Mouse (Mus musculus): Measurements from ENCODE around the gene St7.

Gene St7

GRCm38 (mm10) chr6:17943877-17944617, 251.3 kb downstream of the St7 start:
- in situ Hi-C loops (cut with MboI, MseI), result no loop called here

GRCm38 (mm10) chr6:17946456-17946855, 253.7 kb downstream of the St7 start:
- in situ Hi-C loops (cut with MboI, MseI), result no loop called here

DNA sequence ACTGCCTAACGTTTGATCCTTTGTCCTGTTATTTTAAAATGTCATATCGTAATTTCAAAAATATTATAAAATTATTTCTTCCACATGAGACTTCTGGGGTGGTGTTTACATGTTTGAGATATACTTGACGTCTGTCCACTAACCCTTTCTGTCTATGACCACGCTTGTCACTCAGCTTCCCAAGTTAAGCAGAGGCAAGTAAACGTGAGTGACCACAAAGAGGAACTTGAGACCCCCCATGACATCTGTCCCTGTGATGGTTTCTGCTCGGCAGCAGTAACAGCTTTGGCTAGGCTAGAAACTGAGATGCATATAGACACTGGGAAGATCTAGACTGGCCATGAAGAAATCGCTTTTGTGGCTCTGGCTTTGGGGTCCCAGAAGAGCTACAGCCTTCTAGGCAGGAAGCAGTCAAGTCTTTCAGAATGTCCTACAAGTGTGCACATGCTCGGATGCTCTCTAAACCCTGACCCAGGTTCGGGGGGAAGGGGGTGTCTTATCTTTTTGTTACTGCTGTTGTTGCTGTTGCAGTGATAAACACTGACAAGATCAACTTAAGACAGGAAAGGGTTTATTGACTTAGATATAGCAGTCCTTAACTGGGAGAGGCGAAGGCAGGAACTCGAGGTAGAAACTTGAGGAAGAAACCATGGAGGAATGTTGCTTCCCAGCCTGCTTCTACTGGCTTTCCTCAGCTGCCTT, 254.5 kb downstream of the St7 start:
- in situ Hi-C loops (cut with MboI, MseI), result no loop called here

- in situ Hi-C loops (cut with MboI, MseI), result no loop called here
Measured at GRCm38 (mm10) chr6:17949103-17949502, 256.4 kb downstream of the St7 start.

- in situ Hi-C loops (cut with MboI, MseI), result no loop called here
Measured at GRCm38 (mm10) chr6:17951779-17952178, 259.0 kb downstream of the St7 start.

DNA sequence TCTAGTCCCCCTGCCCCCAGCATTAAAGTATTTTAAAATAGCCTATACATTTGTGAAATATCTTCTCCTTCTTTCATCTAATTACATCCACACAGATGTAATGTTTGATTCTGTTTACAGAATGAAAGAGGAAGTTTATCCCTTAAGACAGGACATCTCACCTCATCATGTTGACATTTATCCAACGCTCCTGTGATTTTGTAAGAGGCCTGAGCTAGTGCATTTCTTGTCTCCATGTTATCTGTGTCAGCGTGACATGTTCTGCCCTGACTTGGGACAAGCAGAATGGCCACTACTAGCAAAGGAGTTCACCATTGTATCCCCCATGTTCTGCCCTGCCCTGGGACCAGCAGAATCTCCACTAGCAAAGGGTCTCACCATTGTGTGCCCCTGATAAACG, 270.7 kb downstream of the St7 start:
- in situ Hi-C loops (cut with MboI, MseI), result no loop called here

GRCm38 (mm10) chr6:17968467-17969144, 275.9 kb downstream of the St7 start:
- in situ Hi-C loops (cut with MboI, MseI), result no loop called here

- in situ Hi-C loops (cut with MboI, MseI), result no loop called here
Measured at GRCm38 (mm10) chr6:17969815-17970214, 277.1 kb downstream of the St7 start.

DNA sequence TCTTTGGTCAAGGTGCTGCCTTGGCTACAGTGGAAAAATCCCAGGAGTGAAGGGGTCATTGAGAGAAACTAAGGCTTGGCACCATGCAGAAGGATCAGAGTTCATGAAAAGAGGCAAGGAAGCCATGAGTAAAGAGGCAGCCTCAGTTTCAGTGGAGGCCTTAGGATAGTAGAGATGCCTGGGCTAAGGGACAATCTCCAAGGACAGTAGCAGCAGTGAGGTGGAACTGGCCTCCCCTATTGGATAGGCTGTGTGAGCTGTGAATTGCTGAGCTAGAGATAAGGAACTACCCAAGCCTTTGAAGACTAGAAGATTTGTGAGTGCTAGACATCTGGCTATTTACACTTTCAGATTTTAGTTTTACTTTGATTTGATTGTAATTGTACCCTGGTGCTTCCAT, 278.7 kb downstream of the St7 start:
- in situ Hi-C loops (cut with MboI, MseI), result no loop called here

DNA sequence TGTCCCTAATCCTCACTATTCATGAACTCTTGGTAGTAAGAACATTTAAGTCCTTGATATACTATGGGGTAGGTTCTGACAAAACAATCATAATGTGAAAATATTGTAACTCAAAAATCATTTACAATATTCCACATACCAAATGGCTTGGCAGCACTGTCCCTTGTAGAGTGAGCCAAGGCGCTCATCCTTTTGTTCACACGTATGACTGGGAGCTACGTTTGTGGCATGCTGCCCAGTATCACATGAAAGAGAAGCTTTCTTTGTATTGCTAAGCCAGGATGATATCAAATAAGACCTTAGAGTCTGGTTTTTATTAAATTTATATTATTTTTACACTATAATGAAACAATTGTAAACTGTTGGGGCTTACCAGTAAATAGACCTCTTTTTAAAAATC, 281.7 kb downstream of the St7 start:
- in situ Hi-C loops (cut with MboI, MseI), result no loop called here

- in situ Hi-C loops (cut with MboI, MseI), result no loop called here
Measured at GRCm38 (mm10) chr6:17977165-17977564, 284.4 kb downstream of the St7 start.

DNA sequence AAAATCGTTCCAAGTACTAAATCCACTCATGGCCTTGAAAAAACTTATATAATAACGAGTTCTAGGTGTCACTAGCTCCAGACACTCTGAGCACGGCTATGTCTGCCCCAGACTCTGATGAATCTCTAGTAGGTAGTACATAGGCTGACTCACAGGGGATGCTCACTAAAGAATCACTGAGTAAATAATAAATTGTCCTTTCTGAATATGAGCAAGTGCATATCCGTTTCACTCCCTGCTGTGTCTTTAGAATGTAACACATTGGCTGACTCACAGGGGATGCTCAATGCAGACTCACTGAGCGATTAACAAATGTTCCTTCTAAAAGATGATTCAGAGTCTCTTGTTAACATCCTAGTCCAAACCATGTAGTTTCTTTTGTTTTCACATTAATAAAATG, 285.6 kb downstream of the St7 start:
- in situ Hi-C loops (cut with MboI, MseI), result no loop called here

- in situ Hi-C loops (cut with MboI, MseI), result no loop called here
Measured at GRCm38 (mm10) chr6:17978881-17979280, 286.1 kb downstream of the St7 start.

DNA sequence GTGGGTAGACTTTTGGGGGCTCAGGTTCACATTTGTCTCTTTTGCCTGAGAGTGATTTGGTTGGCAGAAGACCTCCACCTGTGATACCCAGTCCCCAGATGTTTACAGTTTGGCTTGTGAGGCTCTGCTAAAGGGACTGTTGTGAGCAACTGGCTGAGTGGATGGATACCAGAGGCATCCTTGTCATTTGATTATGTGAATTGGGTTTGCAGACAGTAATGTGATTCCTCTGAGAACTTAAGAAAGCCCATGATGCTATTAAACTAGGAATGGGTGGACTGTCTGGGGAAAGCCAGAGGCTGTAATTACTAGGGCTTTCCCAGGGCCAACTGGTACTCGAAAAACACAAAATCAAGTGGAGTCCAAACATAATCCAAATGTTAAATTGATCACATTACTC, 286.6 kb downstream of the St7 start:
- in situ Hi-C loops (cut with MboI, MseI), result no loop called here

DNA sequence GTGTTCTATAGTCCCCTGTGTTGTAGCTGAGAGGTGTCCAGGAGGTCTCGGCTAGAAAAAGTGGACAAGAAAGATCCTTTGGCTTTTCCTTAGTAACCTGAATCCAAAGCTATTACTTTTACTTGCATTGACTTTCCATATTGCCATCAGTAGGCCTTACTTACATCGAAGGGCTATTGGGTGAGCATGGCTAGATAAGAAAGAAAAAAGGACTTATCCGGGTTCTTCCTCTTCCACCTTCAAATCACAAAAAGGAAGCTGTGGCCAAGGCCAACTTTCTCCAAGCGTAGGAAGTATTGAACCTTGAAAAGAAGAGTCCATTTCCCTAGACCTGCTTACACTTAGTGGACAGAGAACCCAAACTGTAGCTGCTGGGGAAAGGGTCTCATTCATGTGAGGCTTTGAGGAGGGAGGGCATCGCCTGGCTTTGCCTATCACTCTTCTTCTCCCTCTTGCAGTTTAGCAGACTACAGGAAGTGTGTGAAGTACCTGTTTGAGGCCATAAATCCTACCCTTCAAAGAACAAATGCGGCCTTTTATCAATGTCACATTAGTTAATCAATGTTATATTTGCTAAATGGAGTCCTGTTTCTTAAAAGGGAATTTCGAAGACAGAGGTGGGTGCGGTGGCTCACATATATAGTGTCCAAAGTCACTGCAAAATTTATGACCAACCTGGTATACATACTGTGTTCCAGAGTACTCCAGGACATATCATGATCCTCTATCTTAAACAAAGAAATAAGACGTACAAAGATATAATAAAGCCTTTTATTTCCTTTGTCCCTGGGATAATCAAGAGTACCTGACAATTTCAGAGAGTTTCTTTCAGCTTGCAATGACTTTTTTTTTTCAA, 297.7 kb downstream of the St7 start:
- in situ Hi-C loops (cut with MboI, MseI), result no loop called here

DNA sequence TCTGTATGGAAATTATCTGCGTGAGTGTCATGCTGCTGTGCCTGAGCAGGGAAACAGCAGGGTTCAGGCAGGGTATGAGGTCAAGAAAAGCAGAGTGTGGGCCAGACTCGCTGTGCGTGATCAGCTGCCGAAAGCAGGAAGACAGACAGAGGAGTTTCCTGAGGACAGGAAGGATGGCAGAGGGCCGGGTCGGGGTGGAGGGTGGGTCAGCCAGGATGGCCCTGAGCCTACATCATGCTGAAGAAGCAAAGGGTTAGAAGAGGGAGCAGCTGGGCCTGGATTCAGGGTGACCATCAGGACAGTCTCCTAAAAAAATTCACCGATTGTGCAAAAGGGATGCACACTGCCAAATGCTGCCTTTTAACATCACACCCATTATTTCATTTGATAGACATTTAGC, 298.9 kb downstream of the St7 start:
- in situ Hi-C loops (cut with MboI, MseI), result no loop called here

All from T-helper 1 cell (primary cell).